Mouse (Mus musculus): ENCODE measurements around the gene Agtpbp1. TPM values are rescaled to one million over a fixed set of nuclear protein-coding genes. Genes with fewer than 3 reads are reported as not detected.
"Not testable (repeated sequence)": the region's sequence is repeated elsewhere in the genome, so short reads cannot be mapped to it uniquely, and the experiment has no call there.

Gene Agtpbp1
- polyA plus RNA-seq, 1 experiment: 7.5 TPM

DNA sequence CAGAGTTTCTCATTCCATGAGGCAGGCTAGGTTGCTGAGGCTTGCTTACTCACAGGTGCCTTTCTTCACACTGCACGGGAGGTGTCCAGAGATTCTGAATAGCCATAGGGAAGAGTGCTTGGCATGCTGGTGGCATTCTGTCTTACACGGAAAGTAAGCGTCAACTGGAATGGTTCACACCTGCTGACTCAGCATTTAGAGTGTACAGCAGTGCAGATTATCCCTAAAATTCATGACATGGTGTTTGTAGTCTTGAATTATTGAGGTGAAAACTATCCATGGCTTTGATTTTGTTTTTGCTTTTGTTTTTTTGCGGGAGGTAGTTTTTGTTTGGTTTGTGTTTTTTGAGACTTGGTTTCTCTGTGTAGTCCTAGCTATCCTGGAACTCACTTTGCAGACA, 24.9 kb upstream of the Agtpbp1 start:
- no peaks in the 10 kb centered on the region for H3K27me3 ChIP-seq (ENCODE audit: control insufficient read depth, insufficient read depth, insufficient read length)
- no peaks in the 10 kb centered on the region for H3K79me2 ChIP-seq (ENCODE audit: control insufficient read depth, insufficient read depth)
- TF ChIP-seq MAX (IDR thresholded peaks at IDR 0.05) (no peak), MYOD1 (IDR thresholded peaks at IDR 0.05; ENCODE audit: control insufficient read depth, insufficient read length, low read depth) (no peak), CEBPB (IDR thresholded peaks at IDR 0.05; ENCODE audit: low read depth) (no peak), FOSL1 (IDR thresholded peaks at IDR 0.05; ENCODE audit: insufficient read depth, low read length, poor library complexity, severe bottlenecking) (no peak), MYOG (IDR thresholded peaks at IDR 0.05; ENCODE audit: control insufficient read depth, extremely low read depth, insufficient read length) (no peak), USF1 (IDR thresholded peaks at IDR 0.05; ENCODE audit: low read depth) (no peak), CTCF (IDR thresholded peaks at IDR 0.05; ENCODE audit: control insufficient read depth, insufficient read depth, insufficient read length) (no peak)
- H3K36me3 ChIP-seq (ENCODE audit: control insufficient read depth, insufficient read depth): peaks cover 40% of the 10 kb centered on the region
- H3K79me3 ChIP-seq (ENCODE audit: low read depth): no peaks in the 10 kb centered on the region
- no peak overlapping the region for H3ac ChIP-seq (ENCODE audit: control insufficient read depth, insufficient read length, low read depth)
- H3K4me3 ChIP-seq (ENCODE audit: insufficient read depth, poor library complexity, severe bottlenecking): no peak overlapping the region

- Histone ChIP-seq H3K27me3 (ENCODE audit: control insufficient read depth, insufficient read depth, insufficient read length) (no peaks in the 10 kb centered on the region), H3K79me2 (ENCODE audit: control insufficient read depth, insufficient read depth) (no peaks in the 10 kb centered on the region), H3K4me3 (ENCODE audit: insufficient read depth, poor library complexity, severe bottlenecking) (no peak overlapping the region), H3K79me3 (ENCODE audit: low read depth) (no peaks in the 10 kb centered on the region), H3ac (ENCODE audit: control insufficient read depth, insufficient read length, low read depth) (no peak overlapping the region), H3K36me3 (ENCODE audit: control insufficient read depth, insufficient read depth) (peaks cover 67% of the 10 kb centered on the region)
- no peak for TF ChIP-seq CEBPB (IDR thresholded peaks at IDR 0.05; ENCODE audit: low read depth)
- no peak for TF ChIP-seq FOSL1 (IDR thresholded peaks at IDR 0.05; ENCODE audit: insufficient read depth, low read length, poor library complexity, severe bottlenecking)
- no peak for TF ChIP-seq MAX (IDR thresholded peaks at IDR 0.05)
- TF ChIP-seq USF1 (IDR thresholded peaks at IDR 0.05; ENCODE audit: low read depth): no peak
- TF ChIP-seq MYOG (IDR thresholded peaks at IDR 0.05; ENCODE audit: control insufficient read depth, extremely low read depth, insufficient read length): no peak
- no peak for TF ChIP-seq MYOD1 (IDR thresholded peaks at IDR 0.05; ENCODE audit: control insufficient read depth, insufficient read length, low read depth)
- no peak for TF ChIP-seq CTCF (IDR thresholded peaks at IDR 0.05; ENCODE audit: control insufficient read depth, insufficient read depth, insufficient read length)
Measured at GRCm38 (mm10) chr13:59605221-59605922, 20.3 kb upstream of the Agtpbp1 start.

- Histone ChIP-seq H3K79me2 (ENCODE audit: control insufficient read depth, insufficient read depth) (no peaks in the 10 kb centered on the region), H3K36me3 (ENCODE audit: control insufficient read depth, insufficient read depth) (peaks cover 75% of the 10 kb centered on the region), H3K4me3 (ENCODE audit: insufficient read depth, poor library complexity, severe bottlenecking) (no peak overlapping the region), H3K79me3 (ENCODE audit: low read depth) (no peaks in the 10 kb centered on the region), H3ac (ENCODE audit: control insufficient read depth, insufficient read length, low read depth) (no peak overlapping the region), H3K27me3 (ENCODE audit: control insufficient read depth, insufficient read depth, insufficient read length) (no peaks in the 10 kb centered on the region)
- no peak for TF ChIP-seq FOSL1 (IDR thresholded peaks at IDR 0.05; ENCODE audit: insufficient read depth, low read length, poor library complexity, severe bottlenecking)
- TF ChIP-seq USF1 (IDR thresholded peaks at IDR 0.05; ENCODE audit: low read depth): no peak
- TF ChIP-seq CTCF (IDR thresholded peaks at IDR 0.05; ENCODE audit: control insufficient read depth, insufficient read depth, insufficient read length): no peak
- TF ChIP-seq MAX (IDR thresholded peaks at IDR 0.05): no peak
- no peak for TF ChIP-seq MYOG (IDR thresholded peaks at IDR 0.05; ENCODE audit: control insufficient read depth, extremely low read depth, insufficient read length)
- TF ChIP-seq CEBPB (IDR thresholded peaks at IDR 0.05; ENCODE audit: low read depth): no peak
- TF ChIP-seq MYOD1 (IDR thresholded peaks at IDR 0.05; ENCODE audit: control insufficient read depth, insufficient read length, low read depth): no peak
Measured at GRCm38 (mm10) chr13:59604511-59604910, 19.5 kb upstream of the Agtpbp1 start.

DNA sequence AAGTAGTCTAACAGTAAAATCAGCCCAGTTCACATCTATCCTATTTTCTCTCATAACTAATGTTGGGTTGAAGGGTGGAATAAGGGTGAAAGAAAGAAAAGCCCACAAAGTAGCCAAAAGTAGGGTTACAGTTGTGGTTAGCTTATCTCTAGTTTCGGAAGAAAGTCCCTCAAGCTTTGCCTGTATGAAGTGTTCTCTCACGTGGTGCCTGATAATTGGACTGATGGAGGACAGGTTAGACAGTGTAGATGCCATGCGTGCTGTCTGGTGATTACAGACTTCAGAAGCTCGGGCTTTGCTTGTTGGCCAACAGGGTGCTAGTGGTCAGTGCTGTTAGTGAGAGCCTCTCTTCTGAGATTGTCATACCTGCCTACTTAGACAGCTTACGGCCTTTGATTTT, 18.1 kb upstream of the Agtpbp1 start:
- Histone ChIP-seq H3K79me3 (ENCODE audit: low read depth) (no peaks in the 10 kb centered on the region), H3K36me3 (ENCODE audit: control insufficient read depth, insufficient read depth) (peaks cover 67% of the 10 kb centered on the region), H3K79me2 (ENCODE audit: control insufficient read depth, insufficient read depth) (no peaks in the 10 kb centered on the region), H3K27me3 (ENCODE audit: control insufficient read depth, insufficient read depth, insufficient read length) (no peaks in the 10 kb centered on the region), H3ac (ENCODE audit: control insufficient read depth, insufficient read length, low read depth) (no peak overlapping the region), H3K4me3 (ENCODE audit: insufficient read depth, poor library complexity, severe bottlenecking) (no peak overlapping the region)
- TF ChIP-seq MAX (IDR thresholded peaks at IDR 0.05) (no peak), MYOG (IDR thresholded peaks at IDR 0.05; ENCODE audit: control insufficient read depth, extremely low read depth, insufficient read length) (no peak), USF1 (IDR thresholded peaks at IDR 0.05; ENCODE audit: low read depth) (no peak), CEBPB (IDR thresholded peaks at IDR 0.05; ENCODE audit: low read depth) (no peak)

- H3K79me3 ChIP-seq (ENCODE audit: low read depth): peaks cover 11% of the 10 kb centered on the region
- H3K36me3 ChIP-seq (ENCODE audit: control insufficient read depth, insufficient read depth): peaks cover 57% of the 10 kb centered on the region
- TF ChIP-seq MYOG (IDR thresholded peaks at IDR 0.05; ENCODE audit: control insufficient read depth, extremely low read depth, insufficient read length): no peak
- TF ChIP-seq MAX (IDR thresholded peaks at IDR 0.05): no peak
- TF ChIP-seq FOSL1 (IDR thresholded peaks at IDR 0.05; ENCODE audit: insufficient read depth, low read length, poor library complexity, severe bottlenecking): no peak
- TF ChIP-seq CTCF (IDR thresholded peaks at IDR 0.05; ENCODE audit: control insufficient read depth, insufficient read depth, insufficient read length): no peak
- no peak for TF ChIP-seq CEBPB (IDR thresholded peaks at IDR 0.05; ENCODE audit: low read depth)
- TF ChIP-seq MYOD1 (IDR thresholded peaks at IDR 0.05; ENCODE audit: control insufficient read depth, insufficient read length, low read depth): no peak
- TF ChIP-seq USF1 (IDR thresholded peaks at IDR 0.05; ENCODE audit: low read depth): no peak
- H3ac ChIP-seq (ENCODE audit: control insufficient read depth, insufficient read length, low read depth): no peak overlapping the region
- no peak overlapping the region for H3K4me3 ChIP-seq (ENCODE audit: insufficient read depth, poor library complexity, severe bottlenecking)
- no peaks in the 10 kb centered on the region for H3K27me3 ChIP-seq (ENCODE audit: control insufficient read depth, insufficient read depth, insufficient read length)
- peaks cover 54% of the 10 kb centered on the region for H3K79me2 ChIP-seq (ENCODE audit: control insufficient read depth, insufficient read depth)
Measured at GRCm38 (mm10) chr13:59592630-59593029, 7.6 kb upstream of the Agtpbp1 start.

- not testable (repeated sequence) for H3K4me3 ChIP-seq (ENCODE audit: insufficient read depth, poor library complexity, severe bottlenecking); H3ac ChIP-seq (ENCODE audit: control insufficient read depth, insufficient read length, low read depth); H3K27me3 ChIP-seq (ENCODE audit: control insufficient read depth, insufficient read depth, insufficient read length)
- H3K79me2 ChIP-seq (ENCODE audit: control insufficient read depth, insufficient read depth): peaks cover 60% of the 10 kb centered on the region
- peaks cover 15% of the 10 kb centered on the region for H3K79me3 ChIP-seq (ENCODE audit: low read depth)
- peaks cover 52% of the 10 kb centered on the region for H3K36me3 ChIP-seq (ENCODE audit: control insufficient read depth, insufficient read depth)
Measured at GRCm38 (mm10) chr13:59592058-59592457, 7.0 kb upstream of the Agtpbp1 start.
